Mouse (Mus musculus): ENCODE results near the gene Mpped2.

GRCm38 (mm10) chr2:106865148-106865786 lies 172.2 kb downstream of the Mpped2 start:
- TF ChIP-seq CTCF (conservative IDR thresholded peaks at IDR 0.05; ENCODE audit: low read length) = no peak
- TF ChIP-seq POU5F1 (IDR thresholded peaks at IDR 0.05; ENCODE audit: borderline replicate concordance, low read length) = no peak
- no peak for TF ChIP-seq NANOG (IDR thresholded peaks at IDR 0.05; ENCODE audit: borderline replicate concordance, low read length)
